Mouse (Mus musculus): ENCODE data around the gene Stk40. TPM values are rescaled to one million over a fixed set of nuclear protein-coding genes. Genes with fewer than 3 reads are reported as not detected.
"Not testable (repeated sequence)": the region's sequence is repeated elsewhere in the genome, so short reads cannot be mapped to it uniquely, and the experiment has no call there.

Gene Stk40
- polyA plus RNA-seq, 1 experiment from 2014 or later = 37.7 TPM

- Histone ChIP-seq H3K4me1 (replicated peaks) (peaks cover 18% of the 10 kb centered on the region), H3K9me3 (no peaks in the 10 kb centered on the region), H3K27me3 (0 out of 2 replicates have a peak, but pooled peaks cover 3% of the 10 kb centered on the region), H3K9ac (peak within 1 kb of the TSS; percentile 76), H3K4me3 (peak within 1 kb of the TSS; percentile 51), H3K36me3 (peaks cover 25% of the 10 kb centered on the region), H3K27ac (replicated peaks) (0 out of 2 replicates have a peak within 1 kb of the TSS, but pooled peaks have one; percentile 38), H3K4me2 (peak within 1 kb of the TSS; percentile 99)
- peak; percentile 62 for ATAC-seq (ENCODE audit: low read depth)
- WGBS = 8% methylated on average over 22 of the region's 22 CpGs
Measured at GRCm38 (mm10) chr4:126163067-126163659, 59.4 kb downstream of the Stk40 start, which contains the start of gene Sh3d21. TSS of gene Sh3d21 (minus strand) at chr4:126163491.

- no peak for ATAC-seq (ENCODE audit: low read depth)
- peaks cover 30% of the 10 kb centered on the region for H3K36me3 ChIP-seq
- H3K9me3 ChIP-seq = no peaks in the 10 kb centered on the region
- no peak overlapping the region for H3K4me3 ChIP-seq
- H3K27ac ChIP-seq (replicated peaks) = no peak overlapping the region
- H3K4me1 ChIP-seq (replicated peaks) = peaks cover 18% of the 10 kb centered on the region
- H3K27me3 ChIP-seq = 0 out of 2 replicates have a peak, but pooled peaks cover 3% of the 10 kb centered on the region
- no peak overlapping the region for H3K4me2 ChIP-seq
- 56% methylated on average over 4 of the region's 4 CpGs for WGBS
- no peak overlapping the region for H3K9ac ChIP-seq
Measured at GRCm38 (mm10) chr4:126163685-126164084, 59.9 kb downstream of the Stk40 start.

GRCm38 (mm10) chr4:126165092-126165491 is 61.3 kb downstream of the Stk40 start:
- Histone ChIP-seq H3K36me3 (peaks cover 44% of the 10 kb centered on the region), H3K4me1 (replicated peaks) (peaks cover 18% of the 10 kb centered on the region)
- H3K4me2 ChIP-seq; H3K27ac ChIP-seq (replicated peaks); H3K9me3 ChIP-seq; H3K4me3 ChIP-seq; H3K27me3 ChIP-seq; H3K9ac ChIP-seq; ATAC-seq (ENCODE audit: low read depth): not testable (repeated sequence)
- 66% methylated on average over 10 of the region's 10 CpGs for WGBS

GRCm38 (mm10) chr4:126166084-126166483 is 62.3 kb downstream of the Stk40 start:
- Histone ChIP-seq H3K4me2 (no peak overlapping the region), H3K27ac (replicated peaks) (no peak overlapping the region), H3K9ac (no peak overlapping the region), H3K36me3 (peaks cover 52% of the 10 kb centered on the region), H3K27me3 (0 out of 2 replicates have a peak, but pooled peaks cover 3% of the 10 kb centered on the region), H3K4me1 (replicated peaks) (peaks cover 18% of the 10 kb centered on the region), H3K4me3 (no peak overlapping the region), H3K9me3 (no peaks in the 10 kb centered on the region)
- no peak for ATAC-seq (ENCODE audit: low read depth)
- WGBS = 82% methylated on average over 3 of the region's 3 CpGs

GRCm38 (mm10) chr4:126168851-126169250 is 65.1 kb downstream of the Stk40 start:
- Histone ChIP-seq H3K4me2 (no peak overlapping the region), H3K9ac (no peak overlapping the region), H3K27ac (replicated peaks) (no peak overlapping the region), H3K4me3 (no peak overlapping the region), H3K4me1 (replicated peaks) (no peaks in the 10 kb centered on the region), H3K36me3 (peaks cover 78% of the 10 kb centered on the region), H3K27me3 (no peaks in the 10 kb centered on the region), H3K9me3 (no peaks in the 10 kb centered on the region)
- no peak for ATAC-seq (ENCODE audit: low read depth)
- WGBS = 93% methylated on average over 6 of the region's 6 CpGs

- not testable (repeated sequence) for H3K4me3 ChIP-seq; H3K27ac ChIP-seq (replicated peaks); ATAC-seq (ENCODE audit: low read depth); H3K9ac ChIP-seq; H3K4me1 ChIP-seq (replicated peaks); H3K4me2 ChIP-seq; H3K27me3 ChIP-seq; H3K9me3 ChIP-seq
- 98% methylated on average over 5 of the region's 5 CpGs for WGBS
- peaks cover 93% of the 10 kb centered on the region for H3K36me3 ChIP-seq
Measured at GRCm38 (mm10) chr4:126170737-126171136, 67.0 kb downstream of the Stk40 start.

- H3K4me3 ChIP-seq = no peak overlapping the region
- WGBS = 90% methylated on average over 5 of the region's 5 CpGs
- no peak overlapping the region for H3K4me2 ChIP-seq
- no peaks in the 10 kb centered on the region for H3K4me1 ChIP-seq (replicated peaks)
- no peaks in the 10 kb centered on the region for H3K27me3 ChIP-seq
- no peak for ATAC-seq (ENCODE audit: low read depth)
- H3K9me3 ChIP-seq = no peaks in the 10 kb centered on the region
- H3K36me3 ChIP-seq = peaks cover 87% of the 10 kb centered on the region
- H3K27ac ChIP-seq (replicated peaks) = no peak overlapping the region
- no peak overlapping the region for H3K9ac ChIP-seq
Measured at GRCm38 (mm10) chr4:126173800-126174199, 70.0 kb downstream of the Stk40 start.

- not testable (repeated sequence) for H3K27me3 ChIP-seq; H3K9ac ChIP-seq; ATAC-seq (ENCODE audit: low read depth); H3K4me3 ChIP-seq; H3K4me2 ChIP-seq; H3K4me1 ChIP-seq (replicated peaks); H3K9me3 ChIP-seq; H3K27ac ChIP-seq (replicated peaks)
- peaks cover 82% of the 10 kb centered on the region for H3K36me3 ChIP-seq
- 96% methylated on average over 7 of the region's 7 CpGs for WGBS
Measured at GRCm38 (mm10) chr4:126175980-126176379, 72.2 kb downstream of the Stk40 start.

- H3K9ac ChIP-seq = no peak overlapping the region
- no peak overlapping the region for H3K4me3 ChIP-seq
- H3K27ac ChIP-seq (replicated peaks) = no peak overlapping the region
- H3K4me1 ChIP-seq (replicated peaks) = no peaks in the 10 kb centered on the region
- ATAC-seq (ENCODE audit: low read depth) = peak; percentile 56; the same call in 1 of the 2 replicates
- no peak overlapping the region for H3K4me2 ChIP-seq
- 66% methylated on average over 7 of the region's 7 CpGs for WGBS
- no peaks in the 10 kb centered on the region for H3K9me3 ChIP-seq
- peaks cover 40% of the 10 kb centered on the region for H3K36me3 ChIP-seq
- no peaks in the 10 kb centered on the region for H3K27me3 ChIP-seq
Measured at GRCm38 (mm10) chr4:126181170-126181957, 77.6 kb downstream of the Stk40 start.

GRCm38 (mm10) chr4:126183034-126183433 is 79.3 kb downstream of the Stk40 start:
- H3K9ac ChIP-seq = no peak overlapping the region
- ATAC-seq (ENCODE audit: low read depth) = no peak
- no peak overlapping the region for H3K4me3 ChIP-seq
- WGBS = 89% methylated on average over 5 of the region's 5 CpGs
- peaks cover 3% of the 10 kb centered on the region; the same call in 1 of the 2 replicates for H3K4me1 ChIP-seq (replicated peaks)
- no peaks in the 10 kb centered on the region for H3K27me3 ChIP-seq
- H3K4me2 ChIP-seq = no peak overlapping the region
- no peaks in the 10 kb centered on the region for H3K9me3 ChIP-seq
- H3K27ac ChIP-seq (replicated peaks) = no peak overlapping the region
- peaks cover 26% of the 10 kb centered on the region for H3K36me3 ChIP-seq

GRCm38 (mm10) chr4:126187096-126187495 is 83.3 kb downstream of the Stk40 start:
- Histone ChIP-seq H3K36me3 (peaks cover 16% of the 10 kb centered on the region; the same call in 1 of the 2 replicates), H3K9me3 (no peaks in the 10 kb centered on the region), H3K4me2 (no peak overlapping the region), H3K4me3 (no peak overlapping the region), H3K4me1 (replicated peaks) (peaks cover 3% of the 10 kb centered on the region; the same call in 1 of the 2 replicates), H3K27me3 (no peaks in the 10 kb centered on the region), H3K27ac (replicated peaks) (no peak overlapping the region), H3K9ac (no peak overlapping the region)
- ATAC-seq (ENCODE audit: low read depth) = no peak
- 91% methylated on average over 3 of the region's 3 CpGs for WGBS
